Mouse (Mus musculus) stomach, embryonic 14.5 days (tissue): ENCODE measurements around the gene Scimp. TPM values are rescaled to one million over a fixed set of nuclear protein-coding genes. Genes with fewer than 3 reads are reported as not detected.

Experiments
- ATAC-seq: fragments of 200-750 bp; cut with Nextera tagmentation; 2 replicates; pipeline ENCODE4 v1.8.0; 2017; ENCODE audit warnings: low read depth, moderate TSS enrichment; ENCODE audit not compliant: insufficient number of reproducible peaks, insufficient read depth, low FRiP score
- H3K27ac ChIP-seq: fragments of 300-500 bp; sonication (generic); 2 replicates; pipeline ENCODE4 v1.5.1; 2014; ENCODE audit warnings: mild to moderate bottlenecking, low read length, moderate library complexity, mixed read lengths
- H3K27me3 ChIP-seq: fragments of 300-500 bp; sonication (generic); 2 replicates; pipeline ENCODE4 v1.6.1; 2014; ENCODE audit warnings: low read length, control low read depth, mixed read lengths; ENCODE audit not compliant: control insufficient read depth, insufficient read depth
- H3K36me3 ChIP-seq: fragments of 300-500 bp; sonication (generic); 2 replicates; pipeline ENCODE4 v1.6.1; 2014; ENCODE audit warnings: mild to moderate bottlenecking, control low read depth, low read length, moderate library complexity, mixed read lengths; ENCODE audit not compliant: control insufficient read depth, insufficient read depth
- H3K4me1 ChIP-seq: fragments of 300-500 bp; sonication (generic); 2 replicates; pipeline ENCODE4 v1.6.1; 2014; ENCODE audit warnings: low read length, control low read depth, mixed read lengths; ENCODE audit not compliant: control insufficient read depth, insufficient read depth
- H3K4me2 ChIP-seq: fragments of 300-500 bp; sonication (generic); replicated peaks from 2 replicates; pipeline ENCODE4 v1.6.1; 2014; ENCODE audit warnings: low read depth, low read length, control low read depth
- H3K4me3 ChIP-seq: fragments of 300-500 bp; sonication (generic); 2 replicates; pipeline ENCODE4 v1.5.1; 2014; ENCODE audit warnings: low read depth, low read length, control low read depth
- H3K9ac ChIP-seq: fragments of 300-500 bp; sonication (generic); replicated peaks from 2 replicates; pipeline ENCODE4 v1.6.1; 2014; ENCODE audit warnings: low read depth, mild to moderate bottlenecking, control low read depth, low read length, moderate library complexity, mixed read lengths
- H3K9me3 ChIP-seq: fragments of 300-500 bp; sonication (generic); 2 replicates; pipeline ENCODE4 v1.6.1; 2016; ENCODE audit warnings: low read depth, low read length, control low read depth; ENCODE audit not compliant: control insufficient read depth
- WGBS: fragments of 180-500 bp; shearing (Covaris S2); extraction: QIAGEN DNeasy Blood & Tissue Kit; methylation state at CpG from one replicate; pipeline ENCODE4 v1.1.7; 2014; 5-methylcytosine and 5-hydroxymethylcytosine counted together
- polyA plus RNA-seq: library from polyadenylated mRNA; unstranded; fragments of >200 nt; fragmentation: Nextera tagmentation; extraction: Ambion mirVana; gene quantifications from 2 replicates; pipeline ENCODE4 v1.2.1, GENCODE M21; 2014

The Scimp gene
- polyA plus RNA-seq, 1 experiment from 2014 or later: 0.87 TPM

DNA sequence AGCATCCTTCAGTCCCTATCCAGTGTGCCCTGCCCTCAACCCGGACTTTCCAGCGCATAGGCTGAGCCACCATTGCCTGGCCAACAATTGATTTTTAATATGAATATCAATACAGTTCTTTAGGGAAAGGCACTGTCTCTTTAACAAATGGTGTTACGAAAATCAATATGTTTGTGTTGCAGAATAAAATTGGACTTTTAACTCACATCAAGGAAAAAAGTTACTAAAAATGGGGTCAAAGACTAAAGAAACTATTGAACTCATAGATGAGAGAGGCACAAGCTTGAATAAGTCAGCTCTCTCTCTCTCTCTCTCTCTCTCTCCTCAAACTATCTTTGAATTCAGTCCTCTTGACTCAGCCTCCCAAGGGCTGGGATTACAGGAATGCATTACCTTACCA is 24.6 kb upstream of the Scimp start:
- H3K4me3 ChIP-seq: no peak overlapping the region
- 91% methylated on average over 3 of the region's 3 CpGs for WGBS
- H3K4me1 ChIP-seq: no peaks in the 10 kb centered on the region
- H3K9me3 ChIP-seq: no peaks in the 10 kb centered on the region
- ATAC-seq: no peak
- H3K27me3 ChIP-seq: no peaks in the 10 kb centered on the region
- no peak overlapping the region for H3K27ac ChIP-seq
- no peak overlapping the region for H3K9ac ChIP-seq
- H3K4me2 ChIP-seq: no peak overlapping the region
- H3K36me3 ChIP-seq: no peaks in the 10 kb centered on the region

DNA sequence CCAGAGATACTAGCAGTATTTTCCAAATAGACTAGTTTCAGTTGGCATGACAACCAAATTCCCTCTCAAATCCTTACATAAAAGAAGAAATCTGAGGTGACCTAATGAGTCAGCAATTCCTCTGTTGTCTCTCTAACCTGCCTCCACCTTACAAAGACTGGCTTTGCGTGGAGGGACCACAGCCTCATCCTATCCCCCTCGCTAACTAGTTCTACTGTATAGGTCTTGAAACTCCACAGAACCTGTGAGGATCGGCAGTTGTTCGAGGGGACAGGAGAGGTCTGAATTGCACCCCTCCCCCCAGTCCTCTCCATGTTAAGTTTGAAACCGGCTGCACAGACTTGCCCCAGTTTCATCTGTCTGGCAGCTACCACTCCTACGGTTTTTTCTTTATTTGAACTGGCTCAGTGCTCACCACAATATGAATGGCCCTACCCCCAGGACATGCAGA is 23.0 kb upstream of the Scimp start:
- Histone ChIP-seq H3K9ac (no peak overlapping the region), H3K4me2 (no peak overlapping the region), H3K36me3 (no peaks in the 10 kb centered on the region), H3K4me3 (no peak overlapping the region), H3K27me3 (no peaks in the 10 kb centered on the region), H3K4me1 (no peaks in the 10 kb centered on the region), H3K27ac (no peak overlapping the region), H3K9me3 (no peaks in the 10 kb centered on the region)
- WGBS: 47% methylated on average over 6 of the region's 6 CpGs
- no peak for ATAC-seq

DNA sequence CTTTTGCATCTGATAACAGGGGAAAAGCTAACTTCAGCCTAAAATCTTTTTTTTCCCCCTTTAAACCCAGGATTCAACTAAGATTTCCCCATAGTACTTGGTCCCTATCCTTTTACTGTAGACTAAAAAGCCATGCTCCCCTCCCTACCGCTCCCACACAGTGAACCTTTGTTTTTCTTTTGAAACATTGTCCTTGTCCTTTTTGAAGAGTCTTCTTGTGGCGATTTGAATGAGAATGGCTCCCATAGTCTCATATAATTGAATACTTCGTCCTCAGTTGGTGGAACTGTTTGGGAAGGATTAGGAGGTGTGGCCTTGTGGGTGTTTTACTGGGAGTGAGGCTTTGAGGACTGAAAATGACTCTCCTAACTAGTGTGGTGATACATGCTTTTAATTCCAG is 21.4 kb upstream of the Scimp start:
- H3K9me3 ChIP-seq: no peaks in the 10 kb centered on the region
- ATAC-seq: no peak
- H3K4me2 ChIP-seq: no peak overlapping the region
- WGBS: 82% methylated on average over 3 of the region's 3 CpGs
- H3K27me3 ChIP-seq: no peaks in the 10 kb centered on the region
- H3K4me1 ChIP-seq: no peaks in the 10 kb centered on the region
- no peak overlapping the region for H3K4me3 ChIP-seq
- no peak overlapping the region for H3K27ac ChIP-seq
- no peaks in the 10 kb centered on the region for H3K36me3 ChIP-seq
- H3K9ac ChIP-seq: no peak overlapping the region

- Histone ChIP-seq H3K9me3 (no peaks in the 10 kb centered on the region), H3K4me3 (no peak overlapping the region), H3K9ac (no peak overlapping the region), H3K4me2 (no peak overlapping the region), H3K4me1 (no peaks in the 10 kb centered on the region), H3K36me3 (no peaks in the 10 kb centered on the region), H3K27me3 (no peaks in the 10 kb centered on the region), H3K27ac (no peak overlapping the region)
- no peak for ATAC-seq
These were observed 21.0 kb upstream of the Scimp start for GRCm38 (mm10) chr11:70833408-70833807.

DNA sequence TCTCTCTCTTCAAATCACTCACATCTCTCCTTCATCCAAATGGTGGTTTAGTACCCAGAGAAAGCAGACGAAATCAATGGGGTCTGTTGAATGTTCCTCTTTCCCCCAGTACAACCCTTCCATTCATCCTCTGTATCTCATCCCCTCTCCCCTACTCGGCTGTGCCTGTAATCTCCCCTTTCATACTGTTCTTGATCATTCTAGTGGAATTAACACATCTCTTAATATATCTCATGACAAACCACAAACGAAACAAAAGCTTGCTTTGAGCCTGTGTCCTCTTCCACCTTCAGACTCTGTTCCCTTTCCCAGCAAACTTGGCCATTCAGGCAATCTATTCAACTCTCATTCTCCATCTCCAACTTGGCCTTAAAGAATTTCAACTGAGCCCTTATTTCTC is 18.8 kb upstream of the Scimp start:
- Histone ChIP-seq H3K27me3 (no peaks in the 10 kb centered on the region), H3K4me1 (no peaks in the 10 kb centered on the region), H3K27ac (no peak overlapping the region), H3K4me2 (no peak overlapping the region), H3K4me3 (no peak overlapping the region), H3K9me3 (no peaks in the 10 kb centered on the region), H3K36me3 (no peaks in the 10 kb centered on the region), H3K9ac (no peak overlapping the region)
- ATAC-seq: no peak
- 71% methylated on average over 3 of the region's 3 CpGs for WGBS

- no peaks in the 10 kb centered on the region for H3K36me3 ChIP-seq
- no peaks in the 10 kb centered on the region for H3K4me1 ChIP-seq
- no peaks in the 10 kb centered on the region for H3K9me3 ChIP-seq
- H3K27ac ChIP-seq: no peak overlapping the region
- ATAC-seq: no peak
- no peaks in the 10 kb centered on the region for H3K27me3 ChIP-seq
- H3K9ac ChIP-seq: no peak overlapping the region
- no peak overlapping the region for H3K4me3 ChIP-seq
- 78% methylated on average over 11 of the region's 11 CpGs for WGBS
- no peak overlapping the region for H3K4me2 ChIP-seq
These were observed 16.7 kb upstream of the Scimp start for GRCm38 (mm10) chr11:70828975-70829615.

GRCm38 (mm10) chr11:70826207-70826606 is 13.8 kb upstream of the Scimp start:
- Histone ChIP-seq H3K9me3 (no peaks in the 10 kb centered on the region), H3K27ac (no peak overlapping the region), H3K4me2 (no peak overlapping the region), H3K36me3 (no peaks in the 10 kb centered on the region), H3K9ac (no peak overlapping the region), H3K4me1 (0 out of 2 replicates have a peak, but pooled peaks cover 3% of the 10 kb centered on the region), H3K4me3 (no peak overlapping the region), H3K27me3 (no peaks in the 10 kb centered on the region)
- 83% methylated on average over 2 of the region's 2 CpGs for WGBS
- ATAC-seq: no peak

- no peak overlapping the region for H3K4me2 ChIP-seq
- no peak for ATAC-seq
- H3K27me3 ChIP-seq: no peaks in the 10 kb centered on the region
- H3K36me3 ChIP-seq: no peaks in the 10 kb centered on the region
- no peak overlapping the region for H3K27ac ChIP-seq
- H3K4me1 ChIP-seq: 0 out of 2 replicates have a peak, but pooled peaks cover 3% of the 10 kb centered on the region
- H3K4me3 ChIP-seq: no peak overlapping the region
- no peak overlapping the region for H3K9ac ChIP-seq
- WGBS: 31% methylated on average over 17 of the region's 17 CpGs
- H3K9me3 ChIP-seq: no peaks in the 10 kb centered on the region
These were observed 9.6 kb upstream of the Scimp start for GRCm38 (mm10) chr11:70821728-70822591.
